Mouse (Mus musculus): ENCODE results near the gene Gpt2. TPM values are rescaled to one million over a fixed set of nuclear protein-coding genes. Genes with fewer than 3 reads are reported as not detected.

The Gpt2 gene
- 46.2 and 46.9 TPM in 2 replicates for polyA plus RNA-seq (2016; fragmentation: Nextera tagmentation; extraction: Ambion mirVana)

GRCm38 (mm10) chr8:85492125-85492875 is at the start of gene Gpt2:
Gene Gpt2, plus strand, starts transcription at chr8:85492576.
- Histone ChIP-seq H3K27me3 (replicated peaks) (no peaks in the 10 kb centered on the region), H3K9ac (peak within 1 kb of the TSS; percentile 80), H3K36me3 (no peaks in the 10 kb centered on the region), H3K4me3 (peak within 1 kb of the TSS; percentile 79), H3K9me3 (no peaks in the 10 kb centered on the region), H3K4me1 (peaks cover 9% of the 10 kb centered on the region; the same call in 1 of the 2 replicates), H3K4me2 (replicated peaks) (peak within 1 kb of the TSS; percentile 94), H3K27ac (no peak within 1 kb of the TSS)
- WGBS: under 1% methylated on average over 41 of the region's 41 CpGs
- ATAC-seq (ENCODE audit: low FRiP score, low read depth): peak; percentile 99

- Histone ChIP-seq H3K27me3 (replicated peaks) (no peaks in the 10 kb centered on the region), H3K27ac (no peak overlapping the region)
Measured at GRCm38 (mm10) chr8:85444092-85444491, 48.3 kb upstream of the Gpt2 start.

GRCm38 (mm10) chr8:85445936-85446685 is 46.3 kb upstream of the Gpt2 start:
- no peaks in the 10 kb centered on the region for H3K27me3 ChIP-seq (replicated peaks)
- WGBS: 87% methylated on average over 15 of the region's 15 CpGs
- no peak overlapping the region for H3K27ac ChIP-seq
- H3K4me1 ChIP-seq: no peaks in the 10 kb centered on the region
- H3K9me3 ChIP-seq: no peaks in the 10 kb centered on the region
- no peak overlapping the region for H3K9ac ChIP-seq
- H3K4me2 ChIP-seq (replicated peaks): no peak overlapping the region
- no peak overlapping the region for H3K4me3 ChIP-seq
- H3K36me3 ChIP-seq: no peaks in the 10 kb centered on the region
- no peak for ATAC-seq (ENCODE audit: low FRiP score, low read depth)

More at GRCm38 (mm10) chr8:85444092-85444491, 48.3 kb upstream of the Gpt2 start:
- no peak overlapping the region for H3K4me3 ChIP-seq
- H3K4me2 ChIP-seq (replicated peaks): no peak overlapping the region
- no peaks in the 10 kb centered on the region; the same call in 1 of the 2 replicates for H3K9me3 ChIP-seq
- no peak overlapping the region for H3K9ac ChIP-seq
- no peaks in the 10 kb centered on the region for H3K4me1 ChIP-seq
- H3K36me3 ChIP-seq: no peaks in the 10 kb centered on the region
- ATAC-seq (ENCODE audit: low FRiP score, low read depth): no peak

GRCm38 (mm10) chr8:85450335-85450734 is 42.0 kb upstream of the Gpt2 start:
- no peaks in the 10 kb centered on the region for H3K9me3 ChIP-seq
- 89% methylated on average over 3 of the region's 3 CpGs for WGBS
- H3K27ac ChIP-seq: no peak overlapping the region
- H3K4me2 ChIP-seq (replicated peaks): no peak overlapping the region
- no peak overlapping the region for H3K4me3 ChIP-seq
- no peak for ATAC-seq (ENCODE audit: low FRiP score, low read depth)
- H3K9ac ChIP-seq: no peak overlapping the region
- H3K27me3 ChIP-seq (replicated peaks): no peaks in the 10 kb centered on the region
- H3K4me1 ChIP-seq: peaks cover 8% of the 10 kb centered on the region; the same call in 1 of the 2 replicates
- H3K36me3 ChIP-seq: no peaks in the 10 kb centered on the region

- H3K9ac ChIP-seq: no peak overlapping the region
- H3K9me3 ChIP-seq: no peaks in the 10 kb centered on the region
- ATAC-seq (ENCODE audit: low FRiP score, low read depth): no peak
- WGBS: 23% methylated on average over 14 of the region's 14 CpGs
- H3K4me3 ChIP-seq: no peak overlapping the region
- no peaks in the 10 kb centered on the region for H3K27me3 ChIP-seq (replicated peaks)
- no peaks in the 10 kb centered on the region for H3K36me3 ChIP-seq
- H3K4me1 ChIP-seq: peaks cover 8% of the 10 kb centered on the region; the same call in 1 of the 2 replicates
- peak overlapping the region; percentile 38 for H3K4me2 ChIP-seq (replicated peaks)
- no peak overlapping the region for H3K27ac ChIP-seq
Measured at GRCm38 (mm10) chr8:85452328-85452727, 40.0 kb upstream of the Gpt2 start.

GRCm38 (mm10) chr8:85453256-85453655 is 39.1 kb upstream of the Gpt2 start:
- Histone ChIP-seq H3K27ac (no peak overlapping the region), H3K9me3 (no peaks in the 10 kb centered on the region), H3K27me3 (replicated peaks) (no peaks in the 10 kb centered on the region), H3K4me3 (no peak overlapping the region), H3K9ac (no peak overlapping the region), H3K36me3 (no peaks in the 10 kb centered on the region), H3K4me1 (peaks cover 8% of the 10 kb centered on the region; the same call in 1 of the 2 replicates), H3K4me2 (replicated peaks) (no peak overlapping the region)
- WGBS: 64% methylated on average over 2 of the region's 2 CpGs
- ATAC-seq (ENCODE audit: low FRiP score, low read depth): no peak; the same call in 1 of the 2 replicates

GRCm38 (mm10) chr8:85454750-85455149 is 37.6 kb upstream of the Gpt2 start:
- H3K9me3 ChIP-seq: no peaks in the 10 kb centered on the region
- no peaks in the 10 kb centered on the region for H3K27me3 ChIP-seq (replicated peaks)
- H3K4me3 ChIP-seq: no peak overlapping the region
- 71% methylated on average over 8 of the region's 8 CpGs for WGBS
- H3K9ac ChIP-seq: no peak overlapping the region
- peaks cover 8% of the 10 kb centered on the region; the same call in 1 of the 2 replicates for H3K4me1 ChIP-seq
- no peak overlapping the region for H3K27ac ChIP-seq
- H3K4me2 ChIP-seq (replicated peaks): no peak overlapping the region
- ATAC-seq (ENCODE audit: low FRiP score, low read depth): no peak
- H3K36me3 ChIP-seq: no peaks in the 10 kb centered on the region

- Histone ChIP-seq H3K27ac (no peak overlapping the region), H3K4me3 (no peak overlapping the region), H3K36me3 (no peaks in the 10 kb centered on the region), H3K4me2 (replicated peaks) (no peak overlapping the region), H3K27me3 (replicated peaks) (no peaks in the 10 kb centered on the region), H3K4me1 (peaks cover 8% of the 10 kb centered on the region; the same call in 1 of the 2 replicates), H3K9me3 (no peaks in the 10 kb centered on the region), H3K9ac (no peak overlapping the region)
- ATAC-seq (ENCODE audit: low FRiP score, low read depth): peak; percentile 50; the same call in 1 of the 2 replicates
- WGBS: 12% methylated on average over 14 of the region's 14 CpGs
Measured at GRCm38 (mm10) chr8:85456536-85456935, 35.8 kb upstream of the Gpt2 start.

GRCm38 (mm10) chr8:85459582-85459981 is 32.8 kb upstream of the Gpt2 start:
- Histone ChIP-seq H3K27me3 (replicated peaks) (no peaks in the 10 kb centered on the region), H3K4me1 (no peaks in the 10 kb centered on the region), H3K9ac (no peak overlapping the region), H3K4me3 (no peak overlapping the region), H3K27ac (no peak overlapping the region), H3K4me2 (replicated peaks) (no peak overlapping the region), H3K9me3 (no peaks in the 10 kb centered on the region), H3K36me3 (no peaks in the 10 kb centered on the region)
- ATAC-seq (ENCODE audit: low FRiP score, low read depth): no peak
- WGBS: 84% methylated on average over 3 of the region's 3 CpGs

GRCm38 (mm10) chr8:85460804-85461203 is 31.6 kb upstream of the Gpt2 start:
- Histone ChIP-seq H3K36me3 (no peaks in the 10 kb centered on the region), H3K27ac (no peak overlapping the region), H3K4me2 (replicated peaks) (no peak overlapping the region), H3K9ac (no peak overlapping the region), H3K9me3 (no peaks in the 10 kb centered on the region), H3K4me1 (no peaks in the 10 kb centered on the region), H3K27me3 (replicated peaks) (no peaks in the 10 kb centered on the region), H3K4me3 (no peak overlapping the region)
- WGBS: 49% methylated on average over 5 of the region's 5 CpGs
- ATAC-seq (ENCODE audit: low FRiP score, low read depth): no peak

GRCm38 (mm10) chr8:85461377-85461776 is 31.0 kb upstream of the Gpt2 start:
- Histone ChIP-seq H3K27me3 (replicated peaks) (no peaks in the 10 kb centered on the region), H3K4me3 (no peak overlapping the region), H3K36me3 (no peaks in the 10 kb centered on the region), H3K9ac (no peak overlapping the region), H3K4me1 (no peaks in the 10 kb centered on the region), H3K4me2 (replicated peaks) (no peak overlapping the region), H3K27ac (no peak overlapping the region), H3K9me3 (no peaks in the 10 kb centered on the region)
- WGBS: 79% methylated on average over 3 of the region's 3 CpGs
- ATAC-seq (ENCODE audit: low FRiP score, low read depth): no peak

- Histone ChIP-seq H3K27me3 (replicated peaks) (no peaks in the 10 kb centered on the region), H3K36me3 (no peaks in the 10 kb centered on the region), H3K9me3 (no peaks in the 10 kb centered on the region), H3K27ac (no peak overlapping the region), H3K4me2 (replicated peaks) (no peak overlapping the region), H3K4me1 (no peaks in the 10 kb centered on the region), H3K9ac (no peak overlapping the region), H3K4me3 (no peak overlapping the region)
- 91% methylated on average over 1 of the region's 1 CpGs for WGBS
- ATAC-seq (ENCODE audit: low FRiP score, low read depth): no peak
Measured at GRCm38 (mm10) chr8:85462441-85462840, 29.9 kb upstream of the Gpt2 start.
